Mouse (Mus musculus) spleen, adult 10 weeks (tissue): ENCODE data around the gene Ifna2. TPM values are rescaled to one million over a fixed set of nuclear protein-coding genes. Genes with fewer than 3 reads are reported as not detected.

Experiments used
- polyA plus RNA-seq: library from polyadenylated mRNA; stranded (reverse); fragments of 350-450 nt; fragmentation: Illumina TruSeq; extraction: RNeasy Lipid Tissue Mini Kit (QIAGEN cat#74804); gene quantifications from one replicate; pipeline ENCODE4 v1.2.3, GENCODE M21; 2015; ENCODE audit warnings: low replicate concordance; ENCODE audit not compliant: insufficient read depth

The Ifna2 gene
- not detected for polyA plus RNA-seq

GRCm38 (mm10) chr4:88683812-88684211, at the start of gene Ifna2:
Ifna2 (minus strand) TSS chr4:88683912.

GRCm38 (mm10) chr4:88721791-88722721, 38.3 kb upstream of the Ifna2 start, which contains the start of the genes Gm26566 and Klhl9:
Gm26566 (plus strand) TSS chr4:88721805.
Klhl9 (minus strand) TSS chr4:88722465.

GRCm38 (mm10) chr4:88691259-88691658, 7.5 kb upstream of the Ifna2 start, which contains the start of gene Ifnab:
Ifnab (minus strand) TSS chr4:88691359.

GRCm38 (mm10) chr4:88676824-88677223, 6.9 kb downstream of the Ifna2 start, which contains the start of gene Ifna16:
Ifna16 (minus strand) TSS chr4:88676924.

GRCm38 (mm10) chr4:88644359-88644758, 39.4 kb downstream of the Ifna2 start, which contains the start of gene Ifna13:
Ifna13 (minus strand) TSS chr4:88644459.

GRCm38 (mm10) chr4:88634311-88634710, 49.4 kb downstream of the Ifna2 start, which contains the start of gene C87499:
C87499 (minus strand) TSS chr4:88634411.

Other genes with a start within 250 kb of the Ifna2 start
- gene Hacd4, start 245.0 kb downstream of the Ifna2 start, polyA plus RNA-seq = 10.3 TPM
- gene Ifnb1, start 161.1 kb downstream of the Ifna2 start, polyA plus RNA-seq = not detected
- gene Ifna15, start 125.7 kb downstream of the Ifna2 start, polyA plus RNA-seq = not detected
- not detected for gene Ifna14, start 112.1 kb downstream of the Ifna2 start, polyA plus RNA-seq
- not detected for gene Ifna9, start 91.5 kb downstream of the Ifna2 start, polyA plus RNA-seq
- gene Ifna12, start 80.5 kb downstream of the Ifna2 start, polyA plus RNA-seq = not detected
- gene C87499, start 49.5 kb downstream of the Ifna2 start, polyA plus RNA-seq = not detected
- not detected for gene Ifna13, start 39.5 kb downstream of the Ifna2 start, polyA plus RNA-seq
- not detected for gene Ifna16, start 7.0 kb downstream of the Ifna2 start, polyA plus RNA-seq
- not detected for gene Ifnab, start 7.4 kb upstream of the Ifna2 start, polyA plus RNA-seq
- not detected for gene Gm26566, start 37.9 kb upstream of the Ifna2 start, polyA plus RNA-seq
- gene Klhl9, start 38.6 kb upstream of the Ifna2 start, polyA plus RNA-seq = 49.2 TPM
- gene Gm13271, start 71.0 kb upstream of the Ifna2 start, polyA plus RNA-seq = not detected
- not detected for gene Gm13283, start 76.2 kb upstream of the Ifna2 start, polyA plus RNA-seq
- gene Gm13290, start 89.9 kb upstream of the Ifna2 start, polyA plus RNA-seq = not detected
- gene Gm13289, start 93.0 kb upstream of the Ifna2 start, polyA plus RNA-seq = not detected
- not detected for gene Gm13272, start 95.9 kb upstream of the Ifna2 start, polyA plus RNA-seq
- gene Ifnz, start 98.2 kb upstream of the Ifna2 start, polyA plus RNA-seq = not detected
- not detected for gene Gm13276, start 101.8 kb upstream of the Ifna2 start, polyA plus RNA-seq
- gene Gm13277, start 104.7 kb upstream of the Ifna2 start, polyA plus RNA-seq = not detected
- gene Gm13278, start 107.6 kb upstream of the Ifna2 start, polyA plus RNA-seq = not detected
- gene Gm13275, start 110.6 kb upstream of the Ifna2 start, polyA plus RNA-seq = not detected
- not detected for gene Gm13279, start 113.5 kb upstream of the Ifna2 start, polyA plus RNA-seq
- not detected for gene Gm13285, start 115.8 kb upstream of the Ifna2 start, polyA plus RNA-seq
- not detected for gene Gm13287, start 119.3 kb upstream of the Ifna2 start, polyA plus RNA-seq
- not detected for gene Gm13288, start 121.6 kb upstream of the Ifna2 start, polyA plus RNA-seq
- gene Ifna7, start 132.3 kb upstream of the Ifna2 start, polyA plus RNA-seq = not detected
- gene Ifna11, start 136.0 kb upstream of the Ifna2 start, polyA plus RNA-seq = not detected
- not detected for gene Ifna6, start 143.5 kb upstream of the Ifna2 start, polyA plus RNA-seq
- gene Ifna5, start 151.6 kb upstream of the Ifna2 start, polyA plus RNA-seq = not detected
- not detected for gene Ifna4, start 157.9 kb upstream of the Ifna2 start, polyA plus RNA-seq
- not detected for gene Ifna1, start 166.2 kb upstream of the Ifna2 start, polyA plus RNA-seq
- not detected for gene Ifne, start 196.3 kb upstream of the Ifna2 start, polyA plus RNA-seq